8 mouse cellular contexts compared by ENCODE assay signal in the genomic region with DNA sequence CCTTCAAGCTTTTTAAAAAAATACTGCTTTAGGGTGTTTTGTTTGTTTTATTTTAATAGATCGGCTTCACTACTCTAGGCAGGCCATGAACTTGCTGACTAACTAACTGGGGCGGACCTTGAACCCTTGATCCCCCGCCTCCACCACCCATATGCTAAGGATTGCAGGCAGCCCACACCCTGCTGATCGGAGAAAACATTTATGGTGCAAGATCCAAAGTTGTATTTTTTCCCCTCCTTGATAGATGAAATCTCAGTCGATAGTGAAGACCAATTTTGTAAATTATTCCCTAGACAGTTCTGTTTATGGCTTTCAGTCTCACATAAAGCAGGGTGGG. TPM values are rescaled to one million over a fixed set of nuclear protein-coding genes. Genes with fewer than 3 reads are reported as not detected.
A peak's percentile ranks its signal among the peaks of the same experiment; 100 is the strongest.
DNase-seq lines count a peak whose midpoint lies in the region; ATAC-seq and TF ChIP-seq lines count a peak whose summit lies in the region.

No protein-coding gene starts in this region.

- peak overlapping the region; percentile 59 for H3K4me2 ChIP-seq in embryonic facial prominence, embryonic 12.5 days (replicated peaks)
- H3K4me2 ChIP-seq in intestine, embryonic 15.5 days (replicated peaks): peak overlapping the region; percentile 62
- peak overlapping the region; percentile 90 for H3K4me2 ChIP-seq in liver, postnatal 0 days (ENCODE audit: low read depth, low read length)

- no peak for ATAC-seq in embryonic facial prominence, embryonic 12.5 days (ENCODE audit: insufficient number of reproducible peaks, insufficient read depth, low FRiP score, low TSS enrichment)
- peak; percentile 81 for ATAC-seq in intestine, embryonic 15.5 days
- peak; percentile 66 for ATAC-seq in liver, postnatal 0 days

- TF ChIP-seq POLR2A in testis, adult 2 months (IDR thresholded peaks at IDR 0.05; ENCODE audit: control insufficient read depth, low read depth, low read length): no peak

- no peaks in the 10 kb centered on the region for H3K9me3 ChIP-seq in embryonic facial prominence, embryonic 12.5 days
- no peaks in the 10 kb centered on the region for H3K9me3 ChIP-seq in intestine, embryonic 15.5 days
- H3K9me3 ChIP-seq in liver, postnatal 0 days (ENCODE audit: low read length): no peaks in the 10 kb centered on the region

- H3K27ac ChIP-seq in testis, adult 2 months (ENCODE audit: control insufficient read depth, insufficient read depth, low read depth, low read length): peak overlapping the region; percentile 99
- peak overlapping the region; percentile 89 for H3K27ac ChIP-seq in embryonic facial prominence, embryonic 12.5 days
- peak overlapping the region; percentile 88 for H3K27ac ChIP-seq in intestine, embryonic 15.5 days
- peak overlapping the region; percentile 97 for H3K27ac ChIP-seq in liver, postnatal 0 days (ENCODE audit: low read depth)

- peaks cover 2% of the 10 kb centered on the region; the same call in 1 of the 2 replicates for H3K36me3 ChIP-seq in testis, adult 2 months (ENCODE audit: control insufficient read depth, insufficient read depth, low read length)
- H3K36me3 ChIP-seq in embryonic facial prominence, embryonic 12.5 days: peaks cover 26% of the 10 kb centered on the region
- peaks cover 11% of the 10 kb centered on the region for H3K36me3 ChIP-seq in intestine, embryonic 15.5 days
- H3K36me3 ChIP-seq in liver, postnatal 0 days (replicated peaks; ENCODE audit: insufficient read depth, low read length): peaks cover 25% of the 10 kb centered on the region

- H3K4me1 ChIP-seq in testis, adult 2 months (ENCODE audit: control insufficient read depth, insufficient read depth, low read length): peaks cover 2% of the 10 kb centered on the region; the same call in 1 of the 2 replicates
- H3K4me1 ChIP-seq in embryonic facial prominence, embryonic 12.5 days: peaks cover 14% of the 10 kb centered on the region; the same call in 1 of the 2 replicates
- peaks cover 8% of the 10 kb centered on the region for H3K4me1 ChIP-seq in intestine, embryonic 15.5 days (replicated peaks)
- H3K4me1 ChIP-seq in liver, postnatal 0 days (ENCODE audit: insufficient read depth): peaks cover 38% of the 10 kb centered on the region

- 4% methylated on average over 5 of the region's 5 CpGs for WGBS in embryonic facial prominence, embryonic 12.5 days
- WGBS in intestine, embryonic 15.5 days: 2% methylated on average over 5 of the region's 5 CpGs
- WGBS in liver, postnatal 0 days (ENCODE audit: insufficient replicate concordance): under 1% methylated on average over 5 of the region's 5 CpGs

- TF ChIP-seq CTCF in testis, adult 2 months (IDR thresholded peaks at IDR 0.05; ENCODE audit: control insufficient read depth, insufficient read depth, insufficient replicate concordance, low read depth, low read length): no peak
- no peak for TF ChIP-seq CTCF in liver, postnatal 0 days (IDR thresholded peaks at IDR 0.05; ENCODE audit: low read depth)

- peak overlapping the region; percentile 99 for H3K4me3 ChIP-seq in testis, adult 2 months (ENCODE audit: control insufficient read depth, low read depth, low read length)
- peak overlapping the region; percentile 90 for H3K4me3 ChIP-seq in embryonic facial prominence, embryonic 12.5 days
- H3K4me3 ChIP-seq in intestine, embryonic 15.5 days (replicated peaks): peak overlapping the region; percentile 69
- peak overlapping the region; percentile 87 for H3K4me3 ChIP-seq in liver, postnatal 0 days (ENCODE audit: low read depth, low read length)

- intact Hi-C loops in left cerebral cortex, postnatal 14 days (cut with DNase I): loop anchor here (10.0 kb wide), 1 partner anchor 302 kb away; no protein-coding TSS in a partner anchor

- no peak for TF ChIP-seq EP300 in liver, postnatal 0 days (IDR thresholded peaks at IDR 0.05; ENCODE audit: low read depth)

- no peak for DNase-seq in testis, postnatal 10 days (ENCODE audit: low spot score)
- no peak for DNase-seq in liver, postnatal 0 days
- peak; percentile 48 for DNase-seq in testis, postnatal 14 days (ENCODE audit: low spot score)
- no peak for DNase-seq in cerebellum, adult 11-12 months
- DNase-seq in left cerebral cortex, postnatal 14 days (ENCODE audit: low spot score in 2 of 2): no peak

- peak overlapping the region; percentile 97 for H3K9ac ChIP-seq in embryonic facial prominence, embryonic 12.5 days
- H3K9ac ChIP-seq in intestine, embryonic 15.5 days: peak overlapping the region; percentile 83
- peak overlapping the region; percentile 96 for H3K9ac ChIP-seq in liver, postnatal 0 days (replicated peaks)

- H3K27me3 ChIP-seq in testis, adult 2 months (ENCODE audit: control insufficient read depth, insufficient read depth, low read length): no peaks in the 10 kb centered on the region
- no peaks in the 10 kb centered on the region for H3K27me3 ChIP-seq in embryonic facial prominence, embryonic 12.5 days
- H3K27me3 ChIP-seq in intestine, embryonic 15.5 days (replicated peaks): no peaks in the 10 kb centered on the region
- no peaks in the 10 kb centered on the region for H3K27me3 ChIP-seq in liver, postnatal 0 days (ENCODE audit: insufficient read depth, low read length)

RNA-seq across cellular contexts. Expression of a gene that starts 0.8 kb away (rescaled TPM):
- polyA plus RNA-seq in testis, adult 2 months (2012; rRNA removed): 372 and 405 TPM in 2 replicates
- polyA plus RNA-seq in embryonic facial prominence, embryonic 12.5 days (2016; fragmentation: Nextera tagmentation; extraction: Ambion mirVana): 635 and 637 TPM in 2 replicates
- 705 and 851 TPM in 2 replicates for polyA plus RNA-seq in intestine, embryonic 15.5 days (2015; fragmentation: Nextera tagmentation; extraction: Ambion mirVana)
- 791 and 898 TPM in 2 replicates for polyA plus RNA-seq in liver, postnatal 0 days (2015; fragmentation: Nextera tagmentation; extraction: Ambion mirVana)
- total RNA-seq in left cerebral cortex, postnatal 14 days (2021): 100 to 1,000 TPM; 276 TPM

RNA-seq across cellular contexts. Expression of a gene that starts 6.3 kb away (rescaled TPM):
- polyA plus RNA-seq in testis, adult 2 months (2012; rRNA removed): 25.3 and 25.5 TPM in 2 replicates
- polyA plus RNA-seq in embryonic facial prominence, embryonic 12.5 days (2016; fragmentation: Nextera tagmentation; extraction: Ambion mirVana): 8.9 and 10.2 TPM in 2 replicates
- 8.9 and 9.4 TPM in 2 replicates for polyA plus RNA-seq in intestine, embryonic 15.5 days (2015; fragmentation: Nextera tagmentation; extraction: Ambion mirVana)
- polyA plus RNA-seq in liver, postnatal 0 days (2015; fragmentation: Nextera tagmentation; extraction: Ambion mirVana): 2.9 and 5.0 TPM in 2 replicates
- 10 to 100 TPM; 19.5 to 25.9 TPM for total RNA-seq in left cerebral cortex, postnatal 14 days (2021)

RNA-seq across cellular contexts. Expression of a gene that starts 35.2 kb away (rescaled TPM):
- 13.0 and 145 TPM in 2 replicates for polyA plus RNA-seq in testis, adult 2 months (2012; rRNA removed)
- 36.8 and 43.5 TPM in 2 replicates for polyA plus RNA-seq in embryonic facial prominence, embryonic 12.5 days (2016; fragmentation: Nextera tagmentation; extraction: Ambion mirVana)
- polyA plus RNA-seq in intestine, embryonic 15.5 days (2015; fragmentation: Nextera tagmentation; extraction: Ambion mirVana): 308 and 352 TPM in 2 replicates
- 29.7 and 30.4 TPM in 2 replicates for polyA plus RNA-seq in liver, postnatal 0 days (2015; fragmentation: Nextera tagmentation; extraction: Ambion mirVana)
- 10 to 100 TPM in 1 of 2 experiments, 1 to 10 TPM in 1; 8.3 to 10.7 TPM for total RNA-seq in left cerebral cortex, postnatal 14 days (2021)
